Mouse (Mus musculus) megakaryocyte-erythroid progenitor cell, adult 5-6 weeks (primary cell): ENCODE results near the gene Tnk2. TPM values are rescaled to one million over a fixed set of nuclear protein-coding genes. Genes with fewer than 3 reads are reported as not detected.

Experiments
- ATAC-seq: replicated peaks from 2 replicates; pipeline ENCODE4 v1.8.0; 2016; ENCODE audit warnings: mild to moderate bottlenecking, inconsistent platforms; ENCODE audit not compliant: severe bottlenecking, poor library complexity, low FRiP score, low TSS enrichment
- total RNA-seq, 2 experiments: library from RNA; stranded (forward) in 1 of 2; stranded (reverse) in 1 of 2; fragments of 200-1000, 215-1000 nt in 1 of 2; fragments of >200 nt in 1 of 2; fragmentation: Nextera tagmentation in 1 of 2; gene quantifications; 2 replicates each; pipeline ENCODE4 v1.2.3; 2014 to 2017

Tnk2 gene
- total RNA-seq, 2 experiments from 2014 or later = 27.7 to 45.7 TPM

GRCm38 (mm10) chr16:32698550-32698949 is 54.9 kb downstream of the Tnk2 start:
- no peak for ATAC-seq

- ATAC-seq = no peak
Observed at GRCm38 (mm10) chr16:32703312-32703912, 59.7 kb downstream of the Tnk2 start.

- no peak for ATAC-seq
Observed at GRCm38 (mm10) chr16:32705606-32706005, 61.9 kb downstream of the Tnk2 start.

- peak; percentile 72 for ATAC-seq
Observed at GRCm38 (mm10) chr16:32707111-32707823, 63.6 kb downstream of the Tnk2 start.

GRCm38 (mm10) chr16:32707824-32708456 is 64.3 kb downstream of the Tnk2 start:
- no peak for ATAC-seq

- ATAC-seq = no peak
Observed at GRCm38 (mm10) chr16:32708457-32709033, 64.9 kb downstream of the Tnk2 start.

GRCm38 (mm10) chr16:32709116-32709515 is 65.4 kb downstream of the Tnk2 start:
- no peak for ATAC-seq

- ATAC-seq = no peak
Observed at GRCm38 (mm10) chr16:32710426-32711070, 66.9 kb downstream of the Tnk2 start.

GRCm38 (mm10) chr16:32712202-32712601 is 68.5 kb downstream of the Tnk2 start:
- no peak for ATAC-seq

- ATAC-seq = no peak
Observed at GRCm38 (mm10) chr16:32713556-32713955, 69.9 kb downstream of the Tnk2 start.

- 0 out of 2 replicates have a peak, but pooled peaks have one; percentile 37 for ATAC-seq
Observed at GRCm38 (mm10) chr16:32715364-32715763, 71.7 kb downstream of the Tnk2 start.

GRCm38 (mm10) chr16:32723163-32723562 is 79.5 kb downstream of the Tnk2 start:
- ATAC-seq = peak; percentile 63; the same call in 1 of the 2 replicates

- no peak for ATAC-seq
Observed at GRCm38 (mm10) chr16:32723767-32724166, 80.1 kb downstream of the Tnk2 start.

GRCm38 (mm10) chr16:32724259-32724658 is 80.6 kb downstream of the Tnk2 start:
- no peak for ATAC-seq

- no peak for ATAC-seq
Observed at GRCm38 (mm10) chr16:32726501-32726900, 82.8 kb downstream of the Tnk2 start.

GRCm38 (mm10) chr16:32728240-32728639 is 84.6 kb downstream of the Tnk2 start:
- no peak for ATAC-seq

- ATAC-seq = no peak
Observed at GRCm38 (mm10) chr16:32728730-32729129, 85.1 kb downstream of the Tnk2 start.
